Mouse (Mus musculus) layer of hippocampus, adult 6 months (tissue): ENCODE results near the gene Fgf2. TPM values are rescaled to one million over a fixed set of nuclear protein-coding genes. Genes with fewer than 3 reads are reported as not detected.

Source experiments
- long read RNA-seq, 2 experiments: library from polyadenylated mRNA; unstranded; transcript quantifications; one replicate each; pipeline ENCODE4 v2.0.0; 2019 to 2020
- polyA plus RNA-seq: library from polyadenylated mRNA; unstranded; fragments of <200 nt; fragmentation: Nextera tagmentation; gene quantifications from 2 replicates; pipeline ENCODE4 v1.2.3, GENCODE M21; 2021

Fgf2 gene
- 0.72 and 1.1 TPM in 2 replicates for polyA plus RNA-seq
- long read RNA-seq, experiment 1, result 0 reads
- long read RNA-seq, experiment 2, partial matches to known transcripts, result 0 of 2 reads
- long read RNA-seq, experiment 2, other reads (novel, unspliced or antisense), result 2 of 2 reads

DNA sequence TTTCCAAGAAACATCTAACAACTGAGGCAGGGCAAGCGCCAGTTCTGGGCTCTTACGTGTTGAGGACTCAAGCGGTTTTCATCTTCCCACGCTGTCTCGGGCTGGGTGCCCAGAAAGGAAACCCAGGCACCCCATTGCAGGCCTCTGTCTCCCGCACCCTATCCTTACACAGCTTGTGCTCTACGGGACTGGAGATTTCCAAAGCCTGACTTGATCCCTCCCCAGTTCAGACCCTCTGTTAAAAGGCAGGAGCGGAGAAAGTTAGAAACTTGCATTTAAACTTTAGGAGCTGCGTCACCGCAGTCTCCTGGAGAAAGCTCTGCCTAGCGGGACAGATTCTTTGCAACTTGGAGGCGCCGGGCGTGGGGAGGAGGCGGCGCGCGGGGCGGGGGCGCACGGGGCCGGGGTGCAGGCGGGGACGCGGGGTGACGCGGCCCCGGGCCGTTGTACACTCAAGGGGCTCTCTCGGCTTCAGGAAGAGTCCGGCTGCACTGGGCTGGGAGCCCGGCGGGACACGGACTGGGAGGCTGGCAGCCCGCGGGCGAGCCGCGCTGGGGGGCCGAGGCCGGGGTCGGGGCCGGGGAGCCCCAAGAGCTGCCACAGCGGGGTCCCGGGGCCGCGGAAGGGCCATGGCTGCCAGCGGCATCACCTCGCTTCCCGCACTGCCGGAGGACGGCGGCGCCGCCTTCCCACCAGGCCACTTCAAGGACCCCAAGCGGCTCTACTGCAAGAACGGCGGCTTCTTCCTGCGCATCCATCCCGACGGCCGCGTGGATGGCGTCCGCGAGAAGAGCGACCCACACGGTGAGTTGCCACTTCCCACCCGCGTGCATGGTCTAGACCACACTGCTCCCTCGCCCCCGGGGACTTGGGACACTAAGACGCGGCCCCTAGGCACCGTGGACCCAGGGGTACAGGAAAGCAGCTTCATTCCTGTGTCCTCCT, at the start of gene Fgf2:
Fgf2 (plus strand) TSS at position 126 of the 945 bp plus-strand sequence.

DNA sequence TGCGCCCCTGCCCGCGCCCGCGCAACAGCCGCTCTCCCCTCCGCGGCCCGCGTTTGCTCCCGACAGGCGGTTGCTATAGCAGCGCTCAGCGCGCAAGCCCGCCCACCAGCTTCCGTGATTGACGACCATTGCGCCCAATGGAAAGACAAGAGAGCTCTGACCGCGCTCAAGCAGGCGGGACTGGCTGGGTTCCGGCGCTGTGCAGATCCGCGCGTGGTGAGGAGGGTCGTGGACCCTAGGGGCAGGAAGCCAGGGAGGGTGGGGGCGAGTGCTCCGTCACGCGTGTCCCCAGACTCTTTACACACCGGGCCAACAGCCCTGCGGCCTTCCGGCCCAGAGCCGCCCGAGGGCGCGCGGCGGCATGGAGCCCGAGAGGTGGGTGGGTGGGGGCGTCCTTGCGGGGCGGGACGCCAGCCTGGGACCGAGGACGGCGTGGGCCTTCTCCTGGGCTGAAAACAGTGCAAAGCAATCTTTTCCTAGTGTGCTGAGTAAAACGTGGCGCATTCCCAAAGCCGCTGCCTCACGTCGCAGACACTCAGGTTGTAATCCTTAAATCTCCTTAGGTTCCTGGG, 35.7 kb upstream of the Fgf2 start, which contains the start of the genes Bbs12 and Cetn4:
Bbs12 (plus strand) TSS at position 185 of the 572 bp plus-strand sequence.
Cetn4 (minus strand) TSS at position 339 of the 572 bp plus-strand sequence.

GRCm38 (mm10) chr3:37419458-37419991, 71.4 kb downstream of the Fgf2 start, which contains the start of gene Spata5:
TSS of gene Spata5 (plus strand) at chr3:37419896.

GRCm38 (mm10) chr3:37420072-37420471, 71.9 kb downstream of the Fgf2 start, which contains the start of gene Nudt6:
TSS of gene Nudt6 (minus strand) at chr3:37420211.

Other genes starting within 250 kb of the Fgf2 start
- gene Il2, start 222.4 kb upstream of the Fgf2 start, polyA plus RNA-seq, result 0.79 and 0.85 TPM in 2 replicates
- not detected in 2 replicates for gene Il21, start 115.7 kb upstream of the Fgf2 start, polyA plus RNA-seq
- 2.7 and 3.3 TPM in 2 replicates for gene Bbs12, start 35.8 kb upstream of the Fgf2 start, polyA plus RNA-seq
- 12.2 and 15.7 TPM in 2 replicates for gene Cetn4, start 35.6 kb upstream of the Fgf2 start, polyA plus RNA-seq
- 9.9 and 10.0 TPM in 2 replicates for gene Spata5, start 71.5 kb downstream of the Fgf2 start, polyA plus RNA-seq
- gene Nudt6, start 71.9 kb downstream of the Fgf2 start, polyA plus RNA-seq, result 8.0 and 8.9 TPM in 2 replicates